Mouse (Mus musculus) G1E (cell line): Measurements from ENCODE around the gene Atp5mpl.
A peak's percentile ranks its signal among the peaks of the same experiment; 100 is the strongest.

ENCODE experiments used
- CTCF ChIP-seq: IDR thresholded peaks from 2 replicates; pipeline ENCODE4 v1.5.1; 2012; ENCODE audit warnings: low read depth, low read length, inconsistent platforms, mixed read lengths
- GATA1 ChIP-seq: IDR thresholded peaks from 2 replicates; pipeline ENCODE4 v1.6.1; 2012; ENCODE audit warnings: borderline replicate concordance, low read length, inconsistent platforms, mixed read lengths
- GATA2 ChIP-seq: IDR thresholded peaks from 2 replicates; pipeline ENCODE4 v1.6.1; 2012; ENCODE audit warnings: low read depth, low read length, inconsistent platforms, borderline replicate concordance
- POLR2AphosphoS5 ChIP-seq: IDR thresholded peaks from 2 replicates; pipeline ENCODE4 v1.6.1; 2012; ENCODE audit warnings: low read depth, low read length, inconsistent platforms; ENCODE audit not compliant: insufficient replicate concordance
- TAL1 ChIP-seq: conservative IDR thresholded peaks from 2 replicates; pipeline ENCODE4 v1.6.1; 2012; ENCODE audit warnings: low read depth, low read length, inconsistent platforms, mixed read lengths

DNA sequence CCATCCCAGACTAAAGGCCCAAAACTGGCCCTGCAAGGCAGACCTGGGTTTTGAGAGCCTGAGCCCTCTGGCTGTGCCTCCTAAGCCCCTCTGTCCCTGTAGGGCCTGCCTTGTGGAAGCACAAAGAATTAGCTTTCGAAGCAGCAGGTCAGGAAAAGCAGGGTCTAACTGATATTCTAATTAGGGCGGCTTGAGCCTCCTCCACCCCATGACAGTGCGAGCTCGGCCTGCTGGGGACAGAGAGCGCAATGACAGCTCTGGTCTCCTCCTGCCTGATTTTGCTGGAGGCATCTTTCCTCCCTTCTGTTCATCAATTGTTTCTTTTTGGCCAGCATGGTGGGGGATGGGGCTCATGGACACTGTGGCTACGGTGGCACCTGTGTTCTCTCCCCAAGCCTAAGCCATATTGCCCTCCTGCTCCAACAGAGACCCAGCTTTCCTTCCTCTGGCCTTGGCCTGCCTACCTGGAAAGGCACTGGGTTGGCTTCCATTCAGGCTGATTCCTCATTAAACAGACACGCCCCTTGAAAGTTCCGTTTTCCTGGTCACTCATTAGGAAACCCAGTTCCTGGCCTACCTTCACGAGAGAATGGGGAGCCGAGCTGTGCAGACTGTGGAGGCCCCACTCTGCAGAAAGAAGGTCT lies 23.2 kb downstream of the Atp5mpl start:
- no peak for TF ChIP-seq GATA2
- TF ChIP-seq GATA1, result no peak
- TF ChIP-seq CTCF, result no peak
- TF ChIP-seq TAL1, result no peak
- TF ChIP-seq POLR2AphosphoS5, result peak; percentile 61; the same call in 1 of the 2 replicates
